8 mouse cellular contexts compared by ENCODE assay signal in genomic region chr4:145545106-145545505, GRCm38 (mm10). TPM values are rescaled to one million over a fixed set of nuclear protein-coding genes. Genes with fewer than 3 reads are reported as not detected.
"Had no signal": no experiment of that assay in that cellular context is flagged by ENCODE, and none has a peak within 500 bp of the region (broad histone marks: within the 10 kb centered on the region; RNA-seq: fewer than 3 reads in every experiment).

No protein-coding gene starts in this region.

RNA-seq across cellular contexts. Expression of gene Zfp990, which starts 34.5 kb away (rescaled TPM):
- total RNA-seq: gastrocnemius, adult 18-20 months; gastrocnemius, adult 8-10 months had no signal
- polyA plus RNA-seq: gonadal fat pad, adult 2 months; heart, embryonic 12.5 days; heart, embryonic 14.5 days; hindbrain, embryonic 12.5 days; limb, embryonic 14.5 days; liver, embryonic 13.5 days had no signal
